ENCODE assay signal across 35 mouse cellular contexts in genomic region chr13:43562726-43563125, GRCm38 (mm10). TPM values are rescaled to one million over a fixed set of nuclear protein-coding genes. Genes with fewer than 3 reads are reported as not detected.
"Had no signal": no experiment of that assay in that cellular context is flagged by ENCODE, and none has a peak within 500 bp of the region (broad histone marks: within the 10 kb centered on the region; RNA-seq: fewer than 3 reads in every experiment).

No protein-coding gene starts in this region.

- H3K36me3 ChIP-seq: heart, embryonic 10.5 days; heart, embryonic 12.5 days; heart, embryonic 13.5 days; heart, embryonic 15.5 days; hindbrain, embryonic 10.5 days; hindbrain, embryonic 12.5 days; hindbrain, embryonic 13.5 days; hindbrain, embryonic 15.5 days; intestine, embryonic 15.5 days; kidney, embryonic 15.5 days had no signal

- DNase-seq: heart, postnatal 10 days; heart, postnatal 14 days; heart, postnatal 4 days; kidney, adult 11 months; kidney, adult 18-20 months; kidney, adult 2 months; kidney, adult 8-10 months; kidney, adult 9 months; kidney, postnatal 10 days; kidney, postnatal 14 days; kidney, postnatal 25 days; kidney, postnatal 36 days; kidney, postnatal 4 days; layer of hippocampus, adult 9-11 months; layer of hippocampus, postnatal 36 days had no signal

- H3K9me3 ChIP-seq: heart, embryonic 10.5 days; heart, embryonic 12.5 days; heart, embryonic 13.5 days; heart, embryonic 15.5 days; hindbrain, embryonic 10.5 days; hindbrain, embryonic 12.5 days; hindbrain, embryonic 13.5 days; hindbrain, embryonic 15.5 days; intestine, embryonic 15.5 days; kidney, embryonic 15.5 days had no signal

- H3K4me2 ChIP-seq: heart, embryonic 11.5 days; heart, embryonic 12.5 days; heart, embryonic 13.5 days; heart, embryonic 15.5 days; hindbrain, embryonic 12.5 days; hindbrain, embryonic 13.5 days; hindbrain, embryonic 14.5 days; hindbrain, embryonic 15.5 days; intestine, embryonic 15.5 days; kidney, embryonic 15.5 days had no signal

- H3K27me3 ChIP-seq: heart, embryonic 12.5 days; heart, embryonic 13.5 days; heart, embryonic 15.5 days; hindbrain, embryonic 12.5 days; intestine, embryonic 15.5 days; kidney, embryonic 15.5 days had no signal

- H3K27ac ChIP-seq: heart, embryonic 10.5 days; heart, embryonic 13.5 days; heart, embryonic 15.5 days; hindbrain, embryonic 10.5 days; hindbrain, embryonic 12.5 days; hindbrain, embryonic 13.5 days; hindbrain, embryonic 14.5 days; hindbrain, embryonic 15.5 days; hindbrain, postnatal 0 days; intestine, embryonic 15.5 days; kidney, embryonic 15.5 days; kidney, postnatal 0 days; layer of hippocampus, adult 2 months; left cerebral cortex, adult 2 months had no signal

- ATAC-seq: hindbrain, embryonic 16.5 days; hindbrain, postnatal 0 days; inflammation-experienced regulatory T-cells, adult 6 months; intestine, embryonic 15.5 days; intestine, embryonic 16.5 days; intestine, postnatal 0 days had no signal

- H3K9ac ChIP-seq: heart, embryonic 12.5 days; heart, embryonic 13.5 days; heart, embryonic 15.5 days; hindbrain, embryonic 12.5 days; hindbrain, embryonic 13.5 days; hindbrain, embryonic 14.5 days; hindbrain, embryonic 15.5 days; intestine, embryonic 15.5 days; kidney, embryonic 15.5 days had no signal

- H3K4me3 ChIP-seq: heart, embryonic 10.5 days; heart, embryonic 12.5 days; heart, embryonic 13.5 days; heart, embryonic 15.5 days; hindbrain, embryonic 10.5 days; hindbrain, embryonic 12.5 days; hindbrain, embryonic 13.5 days; hindbrain, embryonic 15.5 days; intestine, embryonic 15.5 days; kidney, embryonic 15.5 days; layer of hippocampus, adult 2 months; left cerebral cortex, adult 2 months had no signal

RNA-seq across cellular contexts. Expression of gene Rnf182, which starts 52.8 kb away (rescaled TPM):
- polyA plus RNA-seq: inflammation-experienced regulatory T-cells, adult 6 months had no signal
